Mouse (Mus musculus) kidney, embryonic 16.5 days (tissue): Measurements from ENCODE around the gene Cks1b. TPM values are rescaled to one million over a fixed set of nuclear protein-coding genes. Genes with fewer than 3 reads are reported as not detected.
A peak's percentile ranks its signal among the peaks of the same experiment; 100 is the strongest.

Experiments used
- ATAC-seq: fragments of 200-750 bp; cut with Nextera tagmentation; 2 replicates; pipeline ENCODE4 v1.8.0; 2017; ENCODE audit warnings: moderate TSS enrichment; ENCODE audit not compliant: low FRiP score, low TSS enrichment
- H3K27ac ChIP-seq: fragments of 300-500 bp; sonication (generic); 2 replicates; pipeline ENCODE4 v1.5.1; 2014; ENCODE audit warnings: low read length
- H3K27me3 ChIP-seq: fragments of 300-500 bp; sonication (generic); 2 replicates; pipeline ENCODE4 v1.6.1; 2014; ENCODE audit warnings: low read length, control low read depth, mixed read lengths; ENCODE audit not compliant: insufficient read depth
- H3K36me3 ChIP-seq: fragments of 300-500 bp; sonication (generic); 2 replicates; pipeline ENCODE4 v1.6.1; 2014; ENCODE audit warnings: low read length, control low read depth, mixed read lengths; ENCODE audit not compliant: insufficient read depth
- H3K4me1 ChIP-seq: fragments of 300-500 bp; sonication (generic); 2 replicates; pipeline ENCODE4 v1.6.1; 2014; ENCODE audit warnings: low read length, control low read depth, mixed read lengths; ENCODE audit not compliant: insufficient read depth
- H3K4me2 ChIP-seq: fragments of 300-500 bp; sonication (generic); replicated peaks from 2 replicates; pipeline ENCODE4 v1.6.1; 2014; ENCODE audit warnings: low read depth, low read length
- H3K4me3 ChIP-seq: fragments of 300-500 bp; sonication (generic); 2 replicates; pipeline ENCODE4 v1.5.1; 2014; ENCODE audit warnings: mild to moderate bottlenecking, low read length
- H3K9ac ChIP-seq: fragments of 300-500 bp; sonication (generic); replicated peaks from 2 replicates; pipeline ENCODE4 v1.6.1; 2014; ENCODE audit warnings: low read length
- H3K9me3 ChIP-seq: fragments of 300-500 bp; sonication (generic); 2 replicates; pipeline ENCODE4 v1.6.1; 2016; ENCODE audit warnings: low read length, control low read depth
- WGBS: fragments of 180-500 bp; shearing (Covaris S2); extraction: QIAGEN DNeasy Blood & Tissue Kit; methylation state at CpG from one replicate; pipeline ENCODE4 v1.1.7; 2014; 5-methylcytosine and 5-hydroxymethylcytosine counted together
- polyA plus RNA-seq: library from polyadenylated mRNA; unstranded; fragments of >200 nt; fragmentation: Nextera tagmentation; extraction: Ambion mirVana; gene quantifications from 2 replicates; pipeline ENCODE4 v1.2.1, GENCODE M21; 2015

Cks1b gene
- polyA plus RNA-seq, 1 experiment from 2014 or later = 495 TPM

GRCm38 (mm10) chr3:89383651-89384255 is 34.4 kb downstream of the Cks1b start:
- WGBS = 87% methylated on average over 5 of the region's 5 CpGs
- Histone ChIP-seq H3K4me1 (peaks cover 34% of the 10 kb centered on the region), H3K4me3 (no peak overlapping the region), H3K9ac (no peak overlapping the region), H3K9me3 (no peaks in the 10 kb centered on the region), H3K4me2 (no peak overlapping the region), H3K27ac (no peak overlapping the region), H3K27me3 (no peaks in the 10 kb centered on the region), H3K36me3 (peaks cover 12% of the 10 kb centered on the region; the same call in 1 of the 2 replicates)
- ATAC-seq = no peak

GRCm38 (mm10) chr3:89382950-89383349 is 35.2 kb downstream of the Cks1b start:
- H3K36me3 ChIP-seq = peaks cover 12% of the 10 kb centered on the region; the same call in 1 of the 2 replicates
- 78% methylated on average over 5 of the region's 5 CpGs for WGBS
- ATAC-seq = no peak
- H3K9me3 ChIP-seq = no peaks in the 10 kb centered on the region
- no peak overlapping the region for H3K9ac ChIP-seq
- H3K4me1 ChIP-seq = peaks cover 38% of the 10 kb centered on the region
- H3K4me2 ChIP-seq = no peak overlapping the region
- H3K4me3 ChIP-seq = no peak overlapping the region
- H3K27ac ChIP-seq = no peak overlapping the region
- H3K27me3 ChIP-seq = no peaks in the 10 kb centered on the region

GRCm38 (mm10) chr3:89382033-89382882 is 35.9 kb downstream of the Cks1b start:
- Histone ChIP-seq H3K4me1 (peaks cover 36% of the 10 kb centered on the region), H3K4me2 (no peak overlapping the region), H3K9ac (no peak overlapping the region), H3K36me3 (peaks cover 12% of the 10 kb centered on the region; the same call in 1 of the 2 replicates), H3K27ac (no peak overlapping the region), H3K27me3 (no peaks in the 10 kb centered on the region), H3K4me3 (no peak overlapping the region), H3K9me3 (no peaks in the 10 kb centered on the region)
- ATAC-seq = no peak
- 88% methylated on average over 9 of the region's 9 CpGs for WGBS

GRCm38 (mm10) chr3:89381233-89381632 is 37.0 kb downstream of the Cks1b start:
- H3K36me3 ChIP-seq = peaks cover 12% of the 10 kb centered on the region; the same call in 1 of the 2 replicates
- no peak overlapping the region for H3K4me2 ChIP-seq
- no peak overlapping the region for H3K27ac ChIP-seq
- 81% methylated on average over 11 of the region's 11 CpGs for WGBS
- H3K9me3 ChIP-seq = no peaks in the 10 kb centered on the region
- no peak overlapping the region for H3K9ac ChIP-seq
- peaks cover 26% of the 10 kb centered on the region for H3K4me1 ChIP-seq
- no peaks in the 10 kb centered on the region for H3K27me3 ChIP-seq
- ATAC-seq = no peak
- no peak overlapping the region for H3K4me3 ChIP-seq

GRCm38 (mm10) chr3:89380711-89381110 is 37.5 kb downstream of the Cks1b start:
- Histone ChIP-seq H3K27me3 (no peaks in the 10 kb centered on the region), H3K9ac (no peak overlapping the region), H3K36me3 (peaks cover 12% of the 10 kb centered on the region; the same call in 1 of the 2 replicates), H3K9me3 (no peaks in the 10 kb centered on the region), H3K4me2 (no peak overlapping the region), H3K4me1 (peaks cover 24% of the 10 kb centered on the region), H3K27ac (no peak overlapping the region), H3K4me3 (no peak overlapping the region)
- ATAC-seq = no peak
- whole genome bisulfite sequencing = 94% methylated on average over 18 of the region's 18 CpGs

- Histone ChIP-seq H3K27me3 (no peaks in the 10 kb centered on the region), H3K4me2 (no peak overlapping the region), H3K9ac (no peak overlapping the region), H3K27ac (no peak overlapping the region), H3K4me3 (no peak overlapping the region), H3K4me1 (peaks cover 20% of the 10 kb centered on the region), H3K9me3 (no peaks in the 10 kb centered on the region), H3K36me3 (peaks cover 12% of the 10 kb centered on the region; the same call in 1 of the 2 replicates)
- no peak for ATAC-seq
- 94% methylated on average over 14 of the region's 14 CpGs for WGBS
These were observed 37.9 kb downstream of the Cks1b start for GRCm38 (mm10) chr3:89380291-89380690.

GRCm38 (mm10) chr3:89379388-89380131 is 38.6 kb downstream of the Cks1b start:
- no peak for ATAC-seq
- Histone ChIP-seq H3K27ac (no peak overlapping the region; the same call in 1 of the 2 replicates), H3K27me3 (no peaks in the 10 kb centered on the region), H3K4me2 (peak overlapping the region; percentile 62; the same call in 1 of the 2 replicates), H3K9me3 (no peaks in the 10 kb centered on the region), H3K36me3 (peaks cover 12% of the 10 kb centered on the region; the same call in 1 of the 2 replicates), H3K4me1 (peaks cover 13% of the 10 kb centered on the region), H3K4me3 (no peak overlapping the region), H3K9ac (no peak overlapping the region; the same call in 1 of the 2 replicates)
- WGBS = 89% methylated on average over 31 of the region's 31 CpGs

- Histone ChIP-seq H3K27me3 (no peaks in the 10 kb centered on the region), H3K27ac (peak overlapping the region; percentile 51), H3K9me3 (no peaks in the 10 kb centered on the region), H3K4me1 (peaks cover 13% of the 10 kb centered on the region), H3K9ac (peak overlapping the region; percentile 72), H3K36me3 (peaks cover 12% of the 10 kb centered on the region; the same call in 1 of the 2 replicates), H3K4me3 (peak overlapping the region; percentile 54), H3K4me2 (peak overlapping the region; percentile 62)
- ATAC-seq = peak; percentile 92
- WGBS = under 1% methylated on average over 28 of the region's 29 CpGs
These were observed 39.7 kb downstream of the Cks1b start for GRCm38 (mm10) chr3:89378394-89379067.

GRCm38 (mm10) chr3:89377831-89378230 is 40.4 kb downstream of the Cks1b start:
- Histone ChIP-seq H3K27me3 (no peaks in the 10 kb centered on the region), H3K4me2 (peak overlapping the region; percentile 62), H3K9me3 (no peaks in the 10 kb centered on the region), H3K36me3 (peaks cover 12% of the 10 kb centered on the region; the same call in 1 of the 2 replicates), H3K4me3 (peak overlapping the region; percentile 54; the same call in 1 of the 2 replicates), H3K27ac (no peak overlapping the region), H3K4me1 (peaks cover 13% of the 10 kb centered on the region), H3K9ac (peak overlapping the region; percentile 72)
- 78% methylated on average over 4 of the region's 4 CpGs for WGBS
- ATAC-seq = peak; percentile 13
